In genomic region chr9:59969383-59969782, GRCm38 (mm10) we compare ENCODE assay signal across 8 mouse cellular contexts. TPM values are rescaled to one million over a fixed set of nuclear protein-coding genes. Genes with fewer than 3 reads are reported as not detected.
DNase-seq lines count a peak whose midpoint lies in the region; ATAC-seq and TF ChIP-seq lines count a peak whose summit lies in the region.

No protein-coding gene starts in this region.

- WGBS in hindbrain, embryonic 15.5 days, result 32% methylated on average over 6 of the region's 6 CpGs
- whole genome bisulfite sequencing in midbrain, embryonic 16.5 days, result 23% methylated on average over 6 of the region's 6 CpGs

- H3K27me3 ChIP-seq in hindbrain, embryonic 15.5 days, result no peaks in the 10 kb centered on the region
- H3K27me3 ChIP-seq in midbrain, embryonic 16.5 days (ENCODE audit: control insufficient read depth, insufficient read depth, low read depth, low read length), result no peaks in the 10 kb centered on the region

- intact Hi-C loops in left cerebral cortex, adult 2 months (cut with DNase I), result no loop called here

- TF ChIP-seq CTCF in left cerebral cortex, adult 2 months (IDR thresholded peaks at IDR 0.05), result peak; percentile 91

- H3K9me3 ChIP-seq in hindbrain, embryonic 15.5 days, result no peaks in the 10 kb centered on the region
- H3K9me3 ChIP-seq in midbrain, embryonic 16.5 days (replicated peaks; ENCODE audit: control insufficient read depth, low read length, poor library complexity, severe bottlenecking), result no peaks in the 10 kb centered on the region

- no peak overlapping the region for H3K27ac ChIP-seq in hindbrain, embryonic 15.5 days (replicated peaks)
- H3K27ac ChIP-seq in left cerebral cortex, adult 2 months, result no peak overlapping the region
- no peak overlapping the region for H3K27ac ChIP-seq in midbrain, embryonic 16.5 days (ENCODE audit: low read length)

- 0 out of 2 replicates have a peak, but pooled peaks have one; percentile 74 for ATAC-seq in hindbrain, embryonic 15.5 days (ENCODE audit: low FRiP score, low read depth)
- ATAC-seq in midbrain, embryonic 16.5 days, result peak; percentile 67; the same call in 1 of the 2 replicates

- H3K36me3 ChIP-seq in hindbrain, embryonic 15.5 days, result no peaks in the 10 kb centered on the region
- no peaks in the 10 kb centered on the region for H3K36me3 ChIP-seq in midbrain, embryonic 16.5 days (ENCODE audit: control insufficient read depth, insufficient read depth, low read length)

- no peak overlapping the region for H3K4me2 ChIP-seq in hindbrain, embryonic 15.5 days
- H3K4me2 ChIP-seq in midbrain, embryonic 16.5 days (ENCODE audit: low read length), result no peak overlapping the region

- DNase-seq in ovary, postnatal 14 days (ENCODE audit: low spot score), result peak; percentile 66
- DNase-seq in ovary, adult 18-20 months (ENCODE audit: low spot score), result no peak
- peak; percentile 52 for DNase-seq in adrenal gland, postnatal 25 days
- DNase-seq in embryo, embryonic 9.5 days (ENCODE audit: extremely low spot score), result peak; percentile 61
- DNase-seq in left cerebral cortex, adult 2 months (ENCODE audit: extremely low spot score in 1 of 2, low spot score in 2 of 2), result peak; percentile 53 to 58
- DNase-seq in thymus, postnatal 0 days (ENCODE audit: low spot score), result peak; percentile 69

- H3K4me3 ChIP-seq in hindbrain, embryonic 15.5 days, result no peak overlapping the region
- H3K4me3 ChIP-seq in left cerebral cortex, adult 2 months, result no peak overlapping the region
- H3K4me3 ChIP-seq in midbrain, embryonic 16.5 days (ENCODE audit: low read depth, low read length), result no peak overlapping the region

- no peak overlapping the region for H3K9ac ChIP-seq in hindbrain, embryonic 15.5 days
- H3K9ac ChIP-seq in midbrain, embryonic 16.5 days (ENCODE audit: low read depth, low read length), result no peak overlapping the region

- H3K4me1 ChIP-seq in hindbrain, embryonic 15.5 days (replicated peaks), result no peaks in the 10 kb centered on the region
- H3K4me1 ChIP-seq in midbrain, embryonic 16.5 days (ENCODE audit: control insufficient read depth, insufficient read depth, low read length), result no peaks in the 10 kb centered on the region

RNA-seq across cellular contexts. Expression of gene Nr2e3, which starts 8.9 kb away (rescaled TPM):
- total RNA-seq in adrenal gland, postnatal 25 days (2021), result not detected in 2 replicates
- not detected in 2 replicates for polyA plus RNA-seq in hindbrain, embryonic 15.5 days (2015; fragmentation: Nextera tagmentation; extraction: Ambion mirVana)
- not detected for total RNA-seq in left cerebral cortex, adult 2 months (2021)
- polyA plus RNA-seq in midbrain, embryonic 16.5 days (2015; fragmentation: Nextera tagmentation; extraction: Ambion mirVana), result not detected in 2 replicates
- polyA plus RNA-seq in thymus, postnatal 0 days (2015; fragmentation: Nextera tagmentation; extraction: Ambion mirVana), result 0.09 and 0.13 TPM in 2 replicates
